Mouse (Mus musculus) embryonic fibroblast, embryonic 13.5 days (primary cell): Measurements from ENCODE around the gene Zbed6. TPM values are rescaled to one million over a fixed set of nuclear protein-coding genes. Genes with fewer than 3 reads are reported as not detected.
"Not testable (repeated sequence)": the region's sequence is repeated elsewhere in the genome, so short reads cannot be mapped to it uniquely, and the experiment has no call there.

Experiments
- H3K27ac ChIP-seq: 2 replicates; pipeline ENCODE4 v1.5.1; 2012; ENCODE audit warnings: low read length, control low read depth, inconsistent platforms; ENCODE audit not compliant: insufficient read depth
- H3K4me1 ChIP-seq: 2 replicates; pipeline ENCODE4 v1.6.1; 2011; ENCODE audit warnings: low read length; ENCODE audit not compliant: control insufficient read depth, insufficient read depth
- H3K4me3 ChIP-seq: 2 replicates; pipeline ENCODE4 v1.5.1; 2011; ENCODE audit warnings: mild to moderate bottlenecking, control low read depth, low read length; ENCODE audit not compliant: insufficient read depth
- CTCF ChIP-seq: IDR thresholded peaks from 2 replicates; pipeline ENCODE4 v1.5.1; 2011; ENCODE audit warnings: mild to moderate bottlenecking, control low read depth, low read length, moderate library complexity, borderline replicate concordance; ENCODE audit not compliant: insufficient read depth
- POLR2A ChIP-seq: IDR thresholded peaks from 2 replicates; pipeline ENCODE4 v1.6.1; 2011; ENCODE audit warnings: low read depth, mild to moderate bottlenecking, control low read depth, low read length, moderate library complexity
- polyA plus RNA-seq: library from polyadenylated mRNA; stranded (reverse); fragments of >200 nt; gene quantifications from 2 replicates; pipeline ENCODE4 v1.2.4, GENCODE M21; 2011; ENCODE audit warnings: low read depth; ENCODE audit not compliant: missing spikeins, insufficient read length

Gene Zbed6
- polyA plus RNA-seq, 1 experiment = 44.0 TPM

DNA sequence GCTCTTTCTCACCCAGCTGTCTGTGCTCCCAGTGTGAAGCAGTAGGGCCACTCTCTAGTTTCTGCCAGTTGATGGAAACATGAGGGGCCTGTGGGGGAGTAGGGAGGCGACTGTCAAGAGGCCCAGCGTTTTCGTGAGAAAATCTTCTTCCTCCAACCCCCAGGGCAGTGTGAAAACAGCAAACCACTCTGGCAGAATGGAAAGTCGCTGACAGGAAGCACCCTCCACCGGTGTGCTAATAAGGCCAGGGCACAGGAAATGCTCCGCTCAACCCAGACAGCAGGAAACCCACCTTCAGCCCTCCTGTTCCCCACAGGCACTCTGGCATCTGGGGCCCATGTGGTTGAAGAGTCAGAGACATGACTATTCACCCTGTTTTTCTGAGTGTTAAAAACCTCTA lies 29.2 kb upstream of the Zbed6 start, which contains the start of gene Lax1:
Gene Lax1, minus strand, starts transcription at position 212 of the 400 bp plus-strand sequence.
- H3K27ac ChIP-seq = no peak within 1 kb of the TSS
- no peak for TF ChIP-seq POLR2A
- TF ChIP-seq CTCF = no peak

DNA sequence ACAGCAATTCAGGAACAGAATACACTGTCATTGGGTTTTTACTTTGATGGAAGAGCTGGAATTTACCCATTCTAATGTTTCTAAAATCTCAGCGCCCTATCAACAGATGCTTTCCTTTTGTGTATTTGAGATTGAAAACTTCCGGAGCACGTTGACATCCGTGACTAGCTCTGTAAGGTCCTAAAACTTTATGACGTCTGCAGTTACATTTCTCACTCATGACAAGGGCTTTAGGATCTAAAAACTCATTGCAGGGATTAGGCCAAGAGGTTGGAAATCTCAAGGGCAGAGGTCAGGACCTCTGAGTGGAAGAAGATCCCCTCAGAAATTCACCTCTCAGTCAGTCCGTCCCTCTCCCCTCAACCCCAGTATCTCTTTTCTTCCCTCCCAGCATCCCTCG lies 27.6 kb upstream of the Zbed6 start:
- Histone ChIP-seq H3K27ac (no peak overlapping the region), H3K4me3 (no peak overlapping the region), H3K4me1 (no peaks in the 10 kb centered on the region)
- TF ChIP-seq POLR2A (no peak), CTCF (no peak)

More for the DNA sequence above, 29.2 kb upstream of the Zbed6 start, which contains the start of gene Lax1:
- H3K4me3 ChIP-seq = no peak within 1 kb of the TSS
- H3K4me1 ChIP-seq = peaks cover 5% of the 10 kb centered on the region

GRCm38 (mm10) chr1:133685749-133686519 lies 25.2 kb upstream of the Zbed6 start:
- Histone ChIP-seq H3K27ac (peak overlapping the region; percentile 63), H3K4me1 (no peaks in the 10 kb centered on the region), H3K4me3 (no peak overlapping the region)
- TF ChIP-seq POLR2A = no peak
- no peak for TF ChIP-seq CTCF

- no peak overlapping the region for H3K27ac ChIP-seq
- no peak for TF ChIP-seq POLR2A
- no peak for TF ChIP-seq CTCF
- no peaks in the 10 kb centered on the region for H3K4me1 ChIP-seq
- H3K4me3 ChIP-seq = no peak overlapping the region
Measured at GRCm38 (mm10) chr1:133671801-133672200, 11.1 kb upstream of the Zbed6 start.

DNA sequence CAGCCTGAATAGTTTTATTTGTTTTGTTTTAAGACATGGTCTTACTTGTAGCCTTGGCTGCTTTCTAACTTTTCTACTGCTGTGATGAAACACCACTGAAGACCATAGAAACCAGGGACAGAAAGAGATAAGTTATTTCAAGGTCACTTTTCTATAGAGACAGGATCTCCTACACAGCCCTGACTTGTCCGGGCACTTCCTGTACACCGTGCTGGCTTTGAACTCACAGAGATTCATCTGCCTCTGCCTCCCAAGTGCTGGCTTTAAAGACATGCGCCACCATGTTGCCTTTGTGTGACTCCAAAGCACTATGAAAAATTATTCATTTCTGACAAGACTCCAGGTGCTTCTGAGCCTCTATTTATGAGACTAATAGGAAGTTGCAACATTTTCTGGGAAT lies 10.6 kb upstream of the Zbed6 start:
- H3K27ac ChIP-seq = no peak overlapping the region
- TF ChIP-seq CTCF = no peak
- TF ChIP-seq POLR2A = no peak
- no peak overlapping the region for H3K4me3 ChIP-seq
- H3K4me1 ChIP-seq = no peaks in the 10 kb centered on the region

GRCm38 (mm10) chr1:133670776-133671175 lies 10.1 kb upstream of the Zbed6 start:
- no peak for TF ChIP-seq CTCF
- TF ChIP-seq POLR2A = no peak
- Histone ChIP-seq H3K4me3 (no peak overlapping the region), H3K27ac (no peak overlapping the region), H3K4me1 (no peaks in the 10 kb centered on the region)

GRCm38 (mm10) chr1:133670190-133670589 lies 9.5 kb upstream of the Zbed6 start:
- no peak for TF ChIP-seq CTCF
- Histone ChIP-seq H3K27ac (no peak overlapping the region), H3K4me1 (no peaks in the 10 kb centered on the region), H3K4me3 (no peak overlapping the region)

GRCm38 (mm10) chr1:133668618-133669017 lies 7.9 kb upstream of the Zbed6 start:
- TF ChIP-seq CTCF (no peak), POLR2A (no peak)
- H3K4me1 ChIP-seq = no peaks in the 10 kb centered on the region
- H3K27ac ChIP-seq = no peak overlapping the region
- no peak overlapping the region for H3K4me3 ChIP-seq

DNA sequence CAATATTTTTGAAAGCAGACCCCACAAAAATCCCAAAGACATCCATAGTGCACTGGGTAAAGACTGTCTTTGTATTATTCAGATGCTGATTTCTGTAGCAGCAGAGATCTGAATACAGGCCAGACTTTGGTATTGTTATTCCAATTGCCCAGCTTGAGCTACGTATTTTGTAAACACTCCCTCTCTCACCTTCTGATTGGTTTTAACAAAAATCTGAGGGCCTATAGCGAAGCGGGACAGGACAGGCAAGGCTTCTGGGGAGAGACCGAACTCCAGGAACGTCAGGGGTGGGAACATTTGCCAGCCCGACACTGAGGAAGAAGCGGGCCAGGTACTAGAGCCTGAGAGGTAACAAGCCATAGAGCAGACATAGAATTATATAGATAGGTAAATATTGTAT lies 7.0 kb upstream of the Zbed6 start:
- H3K27ac ChIP-seq = no peak overlapping the region
- no peak overlapping the region for H3K4me3 ChIP-seq
- H3K4me1 ChIP-seq = no peaks in the 10 kb centered on the region
- TF ChIP-seq CTCF (no peak), POLR2A (no peak)

DNA sequence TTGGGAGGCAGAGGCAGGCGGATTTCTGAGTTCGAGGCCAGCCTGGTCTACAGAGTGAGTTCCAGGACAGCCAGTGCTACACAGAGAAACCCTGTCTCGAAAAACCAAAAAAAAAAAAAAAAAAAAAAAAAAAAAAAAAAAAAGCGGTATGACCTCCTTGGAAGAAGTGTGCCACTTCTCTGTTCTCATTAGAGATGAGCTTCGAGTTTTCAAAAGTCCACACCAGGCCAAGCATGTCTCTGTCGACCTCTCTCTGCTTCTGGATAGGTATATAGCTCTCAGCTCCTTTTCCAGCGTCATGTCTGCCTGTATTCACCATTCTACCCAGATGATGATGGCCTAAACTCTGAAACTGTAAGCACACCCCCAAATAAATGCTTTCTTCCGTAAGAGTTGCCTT lies 5.0 kb upstream of the Zbed6 start:
- not testable (repeated sequence) for H3K4me1 ChIP-seq, H3K27ac ChIP-seq

More for the DNA sequence above, 5.0 kb upstream of the Zbed6 start:
- not testable (repeated sequence) for H3K4me3 ChIP-seq
